Mouse (Mus musculus): ENCODE results near the gene Metrn. TPM values are rescaled to one million over a fixed set of nuclear protein-coding genes. Genes with fewer than 3 reads are reported as not detected.

The Metrn gene
- polyA plus RNA-seq, 1 experiment from 2014 or later: 88.8 TPM

- ATAC-seq: no peak
- Histone ChIP-seq H3K27me3 (replicated peaks; ENCODE audit: control insufficient read depth, insufficient read depth, low read length) (no peaks in the 10 kb centered on the region), H3K36me3 (ENCODE audit: control insufficient read depth, insufficient read depth, low read length) (no peaks in the 10 kb centered on the region), H3K27ac (ENCODE audit: low read depth, low read length) (no peak overlapping the region), H3K9ac (ENCODE audit: low read depth, low read length) (no peak overlapping the region), H3K4me3 (ENCODE audit: low read length) (no peak overlapping the region), H3K4me1 (ENCODE audit: control insufficient read depth, insufficient read depth, low read depth, low read length) (no peaks in the 10 kb centered on the region; the same call in 1 of the 2 replicates), H3K9me3 (ENCODE audit: control insufficient read depth, low read length) (no peaks in the 10 kb centered on the region), H3K4me2 (ENCODE audit: low read length) (no peak overlapping the region)
- 74% methylated on average over 4 of the region's 4 CpGs for WGBS
Measured at GRCm38 (mm10) chr17:25755086-25755485, 41.9 kb downstream of the Metrn start.

DNA sequence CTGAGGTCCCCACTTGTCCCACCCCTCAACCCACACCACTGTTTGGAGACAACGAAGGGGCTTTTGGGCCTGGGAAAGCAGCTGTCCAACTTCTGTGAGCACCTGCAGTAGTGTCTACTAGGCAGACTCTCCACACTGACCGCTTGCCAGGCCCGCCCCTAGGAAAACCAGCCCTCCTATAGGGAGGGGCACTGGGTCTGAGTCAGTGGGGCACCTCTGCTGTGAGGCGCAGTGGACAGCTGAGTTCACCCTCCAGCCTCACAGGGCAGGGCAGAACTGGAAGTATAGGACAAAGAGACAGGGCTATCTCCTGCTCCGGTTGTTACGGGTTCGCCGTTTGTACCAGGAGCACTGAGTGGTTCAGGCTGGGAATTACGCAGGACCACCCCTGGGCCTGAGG lies 42.7 kb downstream of the Metrn start, which contains the start of gene Msln:
Gene Msln (minus strand): TSS at position 138 of the 400 bp plus-strand sequence.
- WGBS: 87% methylated on average over 9 of the region's 9 CpGs
- Histone ChIP-seq H3K27me3 (replicated peaks; ENCODE audit: control insufficient read depth, insufficient read depth, low read length) (no peaks in the 10 kb centered on the region), H3K4me3 (ENCODE audit: low read length) (no peak within 1 kb of the TSS), H3K9me3 (ENCODE audit: control insufficient read depth, low read length) (no peaks in the 10 kb centered on the region), H3K4me2 (ENCODE audit: low read length) (no peak within 1 kb of the TSS), H3K9ac (ENCODE audit: low read depth, low read length) (no peak within 1 kb of the TSS), H3K27ac (ENCODE audit: low read depth, low read length) (no peak within 1 kb of the TSS), H3K4me1 (ENCODE audit: control insufficient read depth, insufficient read depth, low read depth, low read length) (no peaks in the 10 kb centered on the region; the same call in 1 of the 2 replicates), H3K36me3 (ENCODE audit: control insufficient read depth, insufficient read depth, low read length) (no peaks in the 10 kb centered on the region)
- no peak for ATAC-seq

DNA sequence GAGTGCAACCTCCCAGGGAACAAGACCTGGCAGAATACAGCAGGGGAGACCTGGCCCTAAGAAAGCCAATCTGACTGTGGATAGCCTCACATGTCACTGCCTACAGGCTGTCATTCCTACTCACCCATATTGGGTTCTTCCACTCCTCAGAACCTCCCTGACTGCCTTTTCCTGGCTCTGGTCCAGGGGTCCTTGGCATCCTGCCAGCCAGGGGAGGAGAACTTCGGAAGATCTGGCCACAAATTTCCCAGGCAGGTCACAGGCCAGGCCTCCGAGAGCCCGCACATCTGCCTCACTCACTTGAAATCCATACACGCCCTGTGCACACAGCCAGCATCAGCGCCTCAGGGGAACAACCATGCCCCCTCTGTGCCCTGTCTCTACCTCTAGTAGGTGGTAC lies 45.5 kb downstream of the Metrn start:
- Histone ChIP-seq H3K4me1 (ENCODE audit: control insufficient read depth, insufficient read depth, low read depth, low read length) (no peaks in the 10 kb centered on the region; the same call in 1 of the 2 replicates), H3K9ac (ENCODE audit: low read depth, low read length) (no peak overlapping the region), H3K4me3 (ENCODE audit: low read length) (no peak overlapping the region), H3K27me3 (replicated peaks; ENCODE audit: control insufficient read depth, insufficient read depth, low read length) (no peaks in the 10 kb centered on the region), H3K36me3 (ENCODE audit: control insufficient read depth, insufficient read depth, low read length) (no peaks in the 10 kb centered on the region), H3K27ac (ENCODE audit: low read depth, low read length) (no peak overlapping the region), H3K4me2 (ENCODE audit: low read length) (no peak overlapping the region), H3K9me3 (ENCODE audit: control insufficient read depth, low read length) (no peaks in the 10 kb centered on the region)
- 36% methylated on average over 5 of the region's 5 CpGs for WGBS
- ATAC-seq: no peak

DNA sequence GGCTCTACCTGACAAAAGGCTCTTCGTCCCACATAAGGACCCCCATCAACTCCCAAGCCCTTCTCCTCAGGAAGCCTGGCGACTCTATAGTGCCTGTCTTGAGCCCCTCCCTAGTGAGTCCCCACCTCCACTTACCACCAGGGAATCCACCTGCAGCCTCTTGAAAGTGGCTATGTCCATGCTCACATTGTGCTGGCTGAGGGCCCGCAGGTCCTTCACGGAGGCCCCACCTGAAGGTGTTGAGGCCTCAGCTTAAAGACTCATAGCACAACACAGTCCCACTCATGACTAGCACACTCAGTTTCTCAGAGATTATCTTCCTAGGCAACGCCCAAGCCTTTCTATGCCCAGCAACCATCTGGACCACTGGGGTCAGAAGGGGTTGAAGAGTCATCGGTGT lies 47.6 kb downstream of the Metrn start:
- no peak overlapping the region for H3K9ac ChIP-seq (ENCODE audit: low read depth, low read length)
- H3K27ac ChIP-seq (ENCODE audit: low read depth, low read length): no peak overlapping the region
- H3K4me3 ChIP-seq (ENCODE audit: low read length): no peak overlapping the region
- no peak for ATAC-seq
- no peaks in the 10 kb centered on the region for H3K9me3 ChIP-seq (ENCODE audit: control insufficient read depth, low read length)
- H3K36me3 ChIP-seq (ENCODE audit: control insufficient read depth, insufficient read depth, low read length): no peaks in the 10 kb centered on the region
- no peaks in the 10 kb centered on the region; the same call in 1 of the 2 replicates for H3K4me1 ChIP-seq (ENCODE audit: control insufficient read depth, insufficient read depth, low read depth, low read length)
- 85% methylated on average over 6 of the region's 6 CpGs for WGBS
- H3K27me3 ChIP-seq (replicated peaks; ENCODE audit: control insufficient read depth, insufficient read depth, low read length): no peaks in the 10 kb centered on the region
- no peak overlapping the region for H3K4me2 ChIP-seq (ENCODE audit: low read length)

DNA sequence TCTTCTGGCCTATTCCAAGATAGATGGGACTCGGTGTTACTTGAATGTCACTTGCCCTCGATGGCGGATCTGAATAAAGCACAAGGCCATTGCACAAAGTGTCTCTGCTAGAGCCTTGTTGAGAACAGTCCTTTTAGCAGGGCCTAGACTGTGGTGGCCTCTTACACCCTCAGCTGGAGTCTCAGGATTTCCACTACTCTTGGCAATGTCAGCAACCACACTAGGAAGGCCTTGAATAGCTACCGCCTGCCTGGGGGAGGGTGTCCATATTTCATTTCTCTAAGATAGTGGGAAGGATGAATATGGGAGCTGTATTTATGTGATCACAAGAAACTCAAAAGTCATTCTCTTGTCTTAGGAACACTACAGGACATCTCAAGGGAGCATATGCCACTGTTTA lies 48.7 kb downstream of the Metrn start:
- H3K4me3 ChIP-seq (ENCODE audit: low read length): no peak overlapping the region
- 96% methylated on average over 4 of the region's 4 CpGs for WGBS
- H3K27me3 ChIP-seq (replicated peaks; ENCODE audit: control insufficient read depth, insufficient read depth, low read length): no peaks in the 10 kb centered on the region
- H3K9me3 ChIP-seq (ENCODE audit: control insufficient read depth, low read length): no peaks in the 10 kb centered on the region
- H3K36me3 ChIP-seq (ENCODE audit: control insufficient read depth, insufficient read depth, low read length): no peaks in the 10 kb centered on the region
- no peak overlapping the region for H3K9ac ChIP-seq (ENCODE audit: low read depth, low read length)
- no peaks in the 10 kb centered on the region; the same call in 1 of the 2 replicates for H3K4me1 ChIP-seq (ENCODE audit: control insufficient read depth, insufficient read depth, low read depth, low read length)
- H3K4me2 ChIP-seq (ENCODE audit: low read length): no peak overlapping the region
- H3K27ac ChIP-seq (ENCODE audit: low read depth, low read length): no peak overlapping the region
- no peak for ATAC-seq

- H3K4me3 ChIP-seq (ENCODE audit: low read length): no peak overlapping the region
- H3K9me3 ChIP-seq (ENCODE audit: control insufficient read depth, low read length): no peaks in the 10 kb centered on the region
- H3K4me2 ChIP-seq (ENCODE audit: low read length): no peak overlapping the region
- H3K4me1 ChIP-seq (ENCODE audit: control insufficient read depth, insufficient read depth, low read depth, low read length): no peaks in the 10 kb centered on the region
- H3K9ac ChIP-seq (ENCODE audit: low read depth, low read length): no peak overlapping the region
- ATAC-seq: no peak
- WGBS: 78% methylated on average over 10 of the region's 10 CpGs
- H3K27me3 ChIP-seq (replicated peaks; ENCODE audit: control insufficient read depth, insufficient read depth, low read length): no peaks in the 10 kb centered on the region
- no peak overlapping the region for H3K27ac ChIP-seq (ENCODE audit: low read depth, low read length)
- no peaks in the 10 kb centered on the region for H3K36me3 ChIP-seq (ENCODE audit: control insufficient read depth, insufficient read depth, low read length)
Measured at GRCm38 (mm10) chr17:25744311-25744710, 52.6 kb downstream of the Metrn start.

DNA sequence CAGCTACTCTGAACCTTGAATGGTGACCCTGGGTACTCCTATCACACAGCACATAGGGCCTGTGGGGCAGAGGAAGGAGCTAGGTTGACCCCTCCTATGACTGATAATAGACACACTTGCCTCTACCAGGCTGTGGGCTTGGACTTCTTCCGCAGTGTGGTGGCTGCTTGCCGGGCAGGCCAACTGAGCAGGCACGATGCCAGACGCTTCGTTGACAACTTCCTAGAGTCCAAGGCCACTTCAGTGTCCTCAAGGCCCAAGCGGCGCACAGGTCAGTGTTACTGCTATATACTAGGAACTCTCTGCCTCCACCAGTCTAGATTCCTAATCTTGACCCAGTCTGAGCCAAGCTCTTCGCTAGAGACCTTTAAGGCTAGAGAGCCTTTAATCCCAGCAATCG lies 53.1 kb downstream of the Metrn start:
- 91% methylated on average over 9 of the region's 9 CpGs for WGBS
- no peaks in the 10 kb centered on the region for H3K9me3 ChIP-seq (ENCODE audit: control insufficient read depth, low read length)
- no peak overlapping the region for H3K27ac ChIP-seq (ENCODE audit: low read depth, low read length)
- no peak overlapping the region for H3K4me3 ChIP-seq (ENCODE audit: low read length)
- H3K4me2 ChIP-seq (ENCODE audit: low read length): no peak overlapping the region
- H3K9ac ChIP-seq (ENCODE audit: low read depth, low read length): no peak overlapping the region
- no peaks in the 10 kb centered on the region for H3K27me3 ChIP-seq (replicated peaks; ENCODE audit: control insufficient read depth, insufficient read depth, low read length)
- ATAC-seq: no peak
- H3K4me1 ChIP-seq (ENCODE audit: control insufficient read depth, insufficient read depth, low read depth, low read length): no peaks in the 10 kb centered on the region
- H3K36me3 ChIP-seq (ENCODE audit: control insufficient read depth, insufficient read depth, low read length): no peaks in the 10 kb centered on the region

Small RNA genes within 50 kb of the gene (microRNA-seq; reads per million reads assigned to microRNA genes)
- gene Gm25083 (not detected), gene Mir3082 (not detected), gene Mir6966 (0.62 reads per million)

Other genes with a start within 250 kb of the Metrn start
- 24.2 and 25.1 TPM in 2 replicates for gene Sox8, start 226.4 kb downstream of the Metrn start, polyA plus RNA-seq (2015; fragmentation: Nextera tagmentation; extraction: Ambion mirVana)
- gene Lmf1, start 218.1 kb downstream of the Metrn start, polyA plus RNA-seq (2015; fragmentation: Nextera tagmentation; extraction: Ambion mirVana): 27.7 and 28.2 TPM in 2 replicates
- gene Gng13, start 80.0 kb downstream of the Metrn start, polyA plus RNA-seq (2015; fragmentation: Nextera tagmentation; extraction: Ambion mirVana): 5.5 and 11.3 TPM in 2 replicates
- gene Chtf18, start 69.7 kb downstream of the Metrn start, polyA plus RNA-seq (2015; fragmentation: Nextera tagmentation; extraction: Ambion mirVana): 6.4 and 7.4 TPM in 2 replicates
- 32.9 and 33.0 TPM in 2 replicates for gene Rpusd1, start 69.5 kb downstream of the Metrn start, polyA plus RNA-seq (2015; fragmentation: Nextera tagmentation; extraction: Ambion mirVana)
- not detected in 2 replicates for gene Mslnl, start 61.1 kb downstream of the Metrn start, polyA plus RNA-seq (2015; fragmentation: Nextera tagmentation; extraction: Ambion mirVana)
- gene Msln, start 42.8 kb downstream of the Metrn start, polyA plus RNA-seq (2015; fragmentation: Nextera tagmentation; extraction: Ambion mirVana): 0.52 and 0.76 TPM in 2 replicates
- gene Narfl, start 23.4 kb downstream of the Metrn start, polyA plus RNA-seq (2015; fragmentation: Nextera tagmentation; extraction: Ambion mirVana): 29.9 and 30.4 TPM in 2 replicates
- gene Haghl, start 11.5 kb downstream of the Metrn start, polyA plus RNA-seq (2015; fragmentation: Nextera tagmentation; extraction: Ambion mirVana): 149 and 169 TPM in 2 replicates
- 0.21 and 0.28 TPM in 2 replicates for gene Ccdc78, start 10.6 kb downstream of the Metrn start, polyA plus RNA-seq (2015; fragmentation: Nextera tagmentation; extraction: Ambion mirVana)
- gene Fam173a, start 4.2 kb downstream of the Metrn start, polyA plus RNA-seq (2015; fragmentation: Nextera tagmentation; extraction: Ambion mirVana): 99.9 and 103 TPM in 2 replicates
- gene AC134908.4, start 1.5 kb downstream of the Metrn start, polyA plus RNA-seq (2015; fragmentation: Nextera tagmentation; extraction: Ambion mirVana): 1.6 and 2.2 TPM in 2 replicates
- gene Fbxl16, start 11.9 kb upstream of the Metrn start, polyA plus RNA-seq (2015; fragmentation: Nextera tagmentation; extraction: Ambion mirVana): 38.1 and 43.0 TPM in 2 replicates
- gene Wdr24, start 26.5 kb upstream of the Metrn start, polyA plus RNA-seq (2015; fragmentation: Nextera tagmentation; extraction: Ambion mirVana): 29.7 and 32.7 TPM in 2 replicates
- 51.0 and 55.4 TPM in 2 replicates for gene Jmjd8, start 31.7 kb upstream of the Metrn start, polyA plus RNA-seq (2015; fragmentation: Nextera tagmentation; extraction: Ambion mirVana)
- 397 and 428 TPM in 2 replicates for gene Stub1, start 36.3 kb upstream of the Metrn start, polyA plus RNA-seq (2015; fragmentation: Nextera tagmentation; extraction: Ambion mirVana)
- gene Rhbdl1, start 40.2 kb upstream of the Metrn start, polyA plus RNA-seq (2015; fragmentation: Nextera tagmentation; extraction: Ambion mirVana): 61.6 and 73.4 TPM in 2 replicates
- 14.8 and 15.4 TPM in 2 replicates for gene Gm20683, start 44.6 kb upstream of the Metrn start, polyA plus RNA-seq (2015; fragmentation: Nextera tagmentation; extraction: Ambion mirVana)
- gene Rhot2, start 47.7 kb upstream of the Metrn start, polyA plus RNA-seq (2015; fragmentation: Nextera tagmentation; extraction: Ambion mirVana): 16.9 and 20.3 TPM in 2 replicates
- gene Wdr90, start 64.4 kb upstream of the Metrn start, polyA plus RNA-seq (2015; fragmentation: Nextera tagmentation; extraction: Ambion mirVana): 13.1 and 16.2 TPM in 2 replicates
- gene Mcrip2, start 71.6 kb upstream of the Metrn start, polyA plus RNA-seq (2015; fragmentation: Nextera tagmentation; extraction: Ambion mirVana): 34.1 and 38.9 TPM in 2 replicates
- 63.4 and 67.5 TPM in 2 replicates for gene Mettl26, start 77.9 kb upstream of the Metrn start, polyA plus RNA-seq (2015; fragmentation: Nextera tagmentation; extraction: Ambion mirVana)
- gene Wfikkn1, start 83.7 kb upstream of the Metrn start, polyA plus RNA-seq (2015; fragmentation: Nextera tagmentation; extraction: Ambion mirVana): 0.34 and 0.51 TPM in 2 replicates
- 49.5 and 50.8 TPM in 2 replicates for gene Rab40c, start 122.6 kb upstream of the Metrn start, polyA plus RNA-seq (2015; fragmentation: Nextera tagmentation; extraction: Ambion mirVana)
- 83.1 and 90.5 TPM in 2 replicates for gene Pigq, start 147.8 kb upstream of the Metrn start, polyA plus RNA-seq (2015; fragmentation: Nextera tagmentation; extraction: Ambion mirVana)
- gene Nhlrc4, start 147.8 kb upstream of the Metrn start, polyA plus RNA-seq (2015; fragmentation: Nextera tagmentation; extraction: Ambion mirVana): 0.19 and 0.52 TPM in 2 replicates
- 3.9 and 4.7 TPM in 2 replicates for gene A930017K11Rik, start 155.4 kb upstream of the Metrn start, polyA plus RNA-seq (2015; fragmentation: Nextera tagmentation; extraction: Ambion mirVana)
- 20.6 and 25.5 TPM in 2 replicates for gene Capn15, start 188.7 kb upstream of the Metrn start, polyA plus RNA-seq (2015; fragmentation: Nextera tagmentation; extraction: Ambion mirVana)